Mouse (Mus musculus): Measurements from ENCODE around the gene Hmgcs1. TPM values are rescaled to one million over a fixed set of nuclear protein-coding genes. Genes with fewer than 3 reads are reported as not detected.
"Not testable (repeated sequence)": the region's sequence is repeated elsewhere in the genome, so short reads cannot be mapped to it uniquely, and the experiment has no call there.

Hmgcs1 gene
- total RNA-seq, 2 experiments from 2014 or later, result 5.9 to 7.0 TPM

DNA sequence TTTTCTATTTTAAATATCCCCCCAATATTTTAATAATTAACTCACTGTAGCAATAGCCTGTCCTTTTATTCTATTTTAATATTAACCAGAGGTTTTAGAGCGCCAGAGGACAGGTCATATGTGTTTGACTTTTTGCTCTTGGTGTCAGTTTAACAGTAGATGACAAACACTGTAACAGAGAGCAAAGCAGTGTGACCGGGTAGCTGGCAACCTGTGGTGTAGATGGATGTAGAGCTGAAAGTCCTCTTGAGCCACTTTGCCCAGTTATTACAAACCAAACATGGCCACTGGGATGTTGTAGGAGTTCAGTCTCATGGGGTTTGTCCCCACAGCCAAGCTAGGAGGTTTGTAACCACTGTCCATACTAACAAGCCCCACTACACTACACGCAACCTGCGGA is 8.3 kb downstream of the Hmgcs1 start:
- no peak for ATAC-seq (replicated peaks; ENCODE audit: low FRiP score, poor library complexity, severe bottlenecking)

- ATAC-seq (replicated peaks; ENCODE audit: low FRiP score, poor library complexity, severe bottlenecking), result no peak
Observed at GRCm38 (mm10) chr13:119704280-119704679, 14.1 kb downstream of the Hmgcs1 start.

DNA sequence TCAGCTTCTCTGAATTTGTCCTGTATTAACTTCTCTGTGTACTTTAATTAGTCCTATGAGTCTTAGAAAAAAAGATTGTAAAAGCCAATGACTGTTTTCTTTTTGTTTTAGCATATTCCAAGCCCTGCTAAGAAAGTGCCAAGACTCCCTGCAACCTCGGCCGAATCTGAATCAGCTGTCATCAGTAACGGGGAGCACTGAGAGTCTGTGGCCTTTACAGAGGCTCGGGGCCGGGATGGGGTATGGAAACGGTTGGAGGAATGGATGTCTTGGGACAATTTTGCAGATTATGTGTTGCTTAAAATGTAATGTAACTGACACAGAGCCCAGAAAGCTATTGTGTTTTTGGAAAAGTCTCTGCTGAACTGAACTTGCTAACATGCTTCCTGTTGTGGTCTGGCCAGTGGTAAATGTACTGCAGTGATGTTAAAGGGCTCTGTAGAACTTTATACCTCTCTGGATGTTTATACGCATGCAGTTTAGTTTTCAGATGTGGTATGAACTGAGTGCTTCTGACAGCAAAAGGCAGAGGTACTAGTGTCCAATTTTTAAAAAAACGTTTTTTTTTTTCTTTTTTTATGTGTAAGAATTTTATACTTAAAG is 16.2 kb downstream of the Hmgcs1 start:
- not testable (repeated sequence) for ATAC-seq (replicated peaks; ENCODE audit: low FRiP score, poor library complexity, severe bottlenecking)

- no peak for ATAC-seq (replicated peaks; ENCODE audit: low FRiP score, poor library complexity, severe bottlenecking)
Observed at GRCm38 (mm10) chr13:119706953-119707352, 16.8 kb downstream of the Hmgcs1 start.

- ATAC-seq (replicated peaks; ENCODE audit: low FRiP score, poor library complexity, severe bottlenecking), result no peak
Observed at GRCm38 (mm10) chr13:119707906-119708305, 17.7 kb downstream of the Hmgcs1 start.

- no peak for ATAC-seq (replicated peaks; ENCODE audit: low FRiP score, poor library complexity, severe bottlenecking)
Observed at GRCm38 (mm10) chr13:119708941-119709340, 18.8 kb downstream of the Hmgcs1 start.

DNA sequence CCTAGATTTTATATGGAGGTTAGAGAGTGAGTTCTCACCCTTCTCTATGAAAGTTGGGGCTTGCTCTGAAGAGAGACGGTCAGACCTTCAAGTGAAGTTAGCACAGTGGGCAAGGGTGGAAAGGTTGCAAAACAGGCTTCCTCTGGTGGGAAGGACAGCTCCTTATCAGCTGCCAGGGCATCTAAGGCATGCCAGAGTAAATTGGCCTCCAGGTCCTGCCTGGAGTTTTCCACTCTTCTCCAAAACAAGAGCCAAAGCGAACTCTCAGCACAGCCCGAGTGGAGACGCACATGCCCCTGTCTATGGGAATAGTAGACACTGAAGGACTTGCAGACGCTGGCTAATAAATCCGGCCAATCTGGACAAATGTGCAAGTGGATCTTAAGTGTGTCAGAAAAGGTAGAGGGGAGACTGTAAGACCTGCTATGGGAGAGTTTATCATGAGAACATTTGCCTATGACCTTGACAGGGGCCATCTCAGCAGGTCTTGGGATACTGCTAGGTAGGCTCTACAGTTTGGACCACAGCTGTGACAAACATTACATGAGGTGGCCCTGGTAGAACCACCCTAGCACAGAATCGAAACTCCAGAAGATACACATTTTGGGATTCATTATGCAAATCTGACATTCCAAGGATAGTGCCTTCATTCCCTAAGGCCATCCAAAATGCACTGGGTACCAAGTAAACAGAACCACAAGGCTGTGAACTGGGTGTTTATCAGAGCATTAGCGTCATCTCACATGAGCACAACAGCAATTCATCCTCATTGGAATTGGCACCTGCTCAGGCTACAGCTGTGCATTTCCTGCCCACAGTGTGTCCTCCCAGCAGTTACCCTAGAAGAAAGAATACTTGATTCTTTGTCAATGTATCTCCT is 19.4 kb downstream of the Hmgcs1 start:
- ATAC-seq (replicated peaks; ENCODE audit: low FRiP score, poor library complexity, severe bottlenecking), result no peak

- ATAC-seq (replicated peaks; ENCODE audit: low FRiP score, poor library complexity, severe bottlenecking), result no peak
Observed at GRCm38 (mm10) chr13:119710268-119710610, 20.1 kb downstream of the Hmgcs1 start.

GRCm38 (mm10) chr13:119712463-119712862 is 22.3 kb downstream of the Hmgcs1 start:
- no peak for ATAC-seq (replicated peaks; ENCODE audit: low FRiP score, poor library complexity, severe bottlenecking)

DNA sequence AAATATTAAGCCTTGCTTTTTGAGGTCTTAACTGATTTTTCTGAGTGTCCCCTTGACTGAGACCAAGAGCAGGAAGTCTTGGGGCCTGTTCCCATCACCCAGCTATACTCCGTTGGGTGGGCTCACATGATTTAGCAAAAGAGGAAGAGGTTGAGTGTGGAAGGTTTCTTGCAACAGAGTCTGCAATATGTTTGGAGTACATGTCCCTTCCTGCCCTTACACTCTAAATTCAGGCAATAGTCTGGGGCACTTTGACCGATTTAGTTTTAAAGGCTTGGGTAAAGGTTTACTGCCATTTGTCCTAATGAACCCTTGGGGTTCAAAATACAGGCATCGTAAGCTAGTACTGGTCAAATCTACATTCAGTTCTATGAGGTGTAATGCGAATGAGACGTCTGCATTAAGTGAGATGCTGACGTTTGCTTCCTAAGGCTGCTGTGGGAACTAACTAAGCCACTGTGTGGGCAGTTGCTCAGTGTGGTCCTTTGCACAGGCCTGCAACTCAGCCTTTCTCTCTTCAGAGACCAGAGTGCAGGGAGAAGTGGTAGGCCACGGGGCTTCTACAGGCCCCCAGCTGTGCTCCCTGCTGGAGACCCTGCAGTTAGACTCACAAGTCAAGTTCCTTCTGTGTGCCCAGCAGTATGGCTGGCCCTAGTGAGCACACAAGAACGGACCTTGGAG is 23.1 kb downstream of the Hmgcs1 start:
- ATAC-seq (replicated peaks; ENCODE audit: low FRiP score, poor library complexity, severe bottlenecking), result no peak

GRCm38 (mm10) chr13:119713821-119714220 is 23.6 kb downstream of the Hmgcs1 start:
- ATAC-seq (replicated peaks; ENCODE audit: low FRiP score, poor library complexity, severe bottlenecking), result no peak

- no peak for ATAC-seq (replicated peaks; ENCODE audit: low FRiP score, poor library complexity, severe bottlenecking)
Observed at GRCm38 (mm10) chr13:119716105-119716504, 25.9 kb downstream of the Hmgcs1 start.

DNA sequence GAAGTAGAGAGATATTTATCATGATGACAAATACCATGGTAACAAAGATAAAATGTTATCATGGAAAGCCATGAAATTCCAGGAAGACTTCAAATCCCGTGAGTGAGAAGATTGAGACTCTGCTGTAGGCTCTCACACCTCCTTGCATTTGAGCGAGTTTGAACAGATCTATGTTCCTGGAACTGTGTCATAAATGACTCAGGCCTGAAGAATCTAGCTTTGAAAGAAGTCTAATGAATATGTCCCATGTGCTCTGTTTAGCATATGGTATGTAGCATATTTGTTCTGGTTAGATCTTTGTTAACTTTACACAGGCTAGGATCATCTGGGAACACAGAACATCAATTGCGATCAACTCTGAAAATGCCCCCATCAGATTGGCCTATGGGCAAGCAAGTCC is 32.3 kb downstream of the Hmgcs1 start:
- ATAC-seq (replicated peaks; ENCODE audit: low FRiP score, poor library complexity, severe bottlenecking), result no peak

DNA sequence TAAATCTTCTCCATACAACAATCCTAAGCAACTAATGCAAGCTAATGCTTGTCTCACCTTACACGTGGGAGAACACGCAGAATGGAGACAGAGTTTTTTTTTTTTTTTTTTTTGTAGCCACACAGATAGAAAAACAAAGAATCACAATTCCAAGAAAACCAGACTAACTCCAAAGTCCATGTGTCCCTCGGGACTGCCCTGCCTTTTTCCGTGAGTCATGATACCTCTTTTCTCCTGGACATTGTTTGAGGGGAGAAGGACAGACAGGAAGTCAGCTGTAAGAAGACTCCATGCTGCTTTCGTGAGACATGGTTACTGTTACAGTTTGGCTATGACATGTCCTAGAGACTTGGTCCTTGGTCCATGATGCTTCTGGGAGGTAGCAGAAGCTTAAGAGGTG is 33.2 kb downstream of the Hmgcs1 start:
- no peak for ATAC-seq (replicated peaks; ENCODE audit: low FRiP score, poor library complexity, severe bottlenecking)

- ATAC-seq (replicated peaks; ENCODE audit: low FRiP score, poor library complexity, severe bottlenecking), result no peak
Observed at GRCm38 (mm10) chr13:119724541-119724940, 34.4 kb downstream of the Hmgcs1 start.

DNA sequence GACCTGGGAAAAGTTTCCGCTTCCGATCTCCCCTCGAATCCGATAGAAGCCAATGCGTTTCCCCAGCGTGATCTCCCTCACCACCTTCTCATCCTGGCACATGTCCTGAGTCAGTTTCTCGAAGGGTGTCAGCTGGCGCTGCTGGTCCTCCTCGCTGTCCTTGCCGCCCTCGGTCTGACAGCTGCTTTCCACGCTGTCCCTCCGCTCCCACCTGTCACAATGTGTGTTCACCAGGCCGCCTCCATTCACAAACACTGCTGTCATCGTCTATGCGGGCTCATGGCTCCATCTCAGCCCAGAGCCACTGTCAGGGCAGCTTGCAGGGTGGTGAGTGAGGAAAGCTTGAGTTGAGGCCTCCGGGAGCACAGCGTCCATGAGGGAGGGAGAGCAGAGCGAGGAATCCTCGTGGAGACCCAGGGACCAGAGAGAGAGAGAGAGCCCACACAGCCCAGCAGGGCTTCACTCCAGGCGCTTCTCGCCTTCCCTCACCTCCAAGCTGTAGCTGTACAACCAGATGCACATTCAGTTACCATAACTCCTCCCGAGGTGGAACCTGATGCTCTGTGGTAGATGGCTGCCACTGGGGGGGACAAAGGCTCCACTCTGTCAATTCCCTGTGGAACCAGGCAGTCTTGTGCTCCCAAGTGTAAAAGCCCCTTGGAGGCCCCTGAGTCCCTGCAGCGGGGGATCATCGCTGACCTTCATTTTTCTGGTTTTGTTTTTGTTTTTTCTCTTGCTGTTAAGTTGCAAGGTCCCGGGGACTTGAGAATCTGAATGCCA is 37.6 kb downstream of the Hmgcs1 start:
- no peak for ATAC-seq (replicated peaks; ENCODE audit: low FRiP score, poor library complexity, severe bottlenecking)

GRCm38 (mm10) chr13:119729406-119729805 is 39.2 kb downstream of the Hmgcs1 start:
- ATAC-seq (replicated peaks; ENCODE audit: low FRiP score, poor library complexity, severe bottlenecking), result no peak

DNA sequence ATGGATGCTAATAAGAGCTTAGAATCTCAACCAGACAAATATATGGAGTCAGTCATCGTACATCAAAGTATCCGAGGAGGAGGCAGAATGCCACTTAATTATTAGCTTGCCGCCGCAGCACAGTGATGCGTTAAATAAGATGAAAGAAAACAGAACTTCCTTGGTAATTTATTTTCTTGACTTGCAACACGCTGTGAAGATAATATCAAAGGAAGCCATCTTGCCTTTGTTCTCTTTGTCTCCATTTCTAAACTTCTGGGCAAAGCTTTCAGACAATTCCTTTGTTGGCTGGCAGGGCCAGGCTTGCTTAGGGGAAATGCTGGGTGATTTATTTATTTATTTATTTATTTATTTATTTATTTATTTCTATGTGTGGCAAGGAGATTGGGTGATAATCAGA is 41.3 kb downstream of the Hmgcs1 start:
- ATAC-seq (replicated peaks; ENCODE audit: low FRiP score, poor library complexity, severe bottlenecking), result no peak

DNA sequence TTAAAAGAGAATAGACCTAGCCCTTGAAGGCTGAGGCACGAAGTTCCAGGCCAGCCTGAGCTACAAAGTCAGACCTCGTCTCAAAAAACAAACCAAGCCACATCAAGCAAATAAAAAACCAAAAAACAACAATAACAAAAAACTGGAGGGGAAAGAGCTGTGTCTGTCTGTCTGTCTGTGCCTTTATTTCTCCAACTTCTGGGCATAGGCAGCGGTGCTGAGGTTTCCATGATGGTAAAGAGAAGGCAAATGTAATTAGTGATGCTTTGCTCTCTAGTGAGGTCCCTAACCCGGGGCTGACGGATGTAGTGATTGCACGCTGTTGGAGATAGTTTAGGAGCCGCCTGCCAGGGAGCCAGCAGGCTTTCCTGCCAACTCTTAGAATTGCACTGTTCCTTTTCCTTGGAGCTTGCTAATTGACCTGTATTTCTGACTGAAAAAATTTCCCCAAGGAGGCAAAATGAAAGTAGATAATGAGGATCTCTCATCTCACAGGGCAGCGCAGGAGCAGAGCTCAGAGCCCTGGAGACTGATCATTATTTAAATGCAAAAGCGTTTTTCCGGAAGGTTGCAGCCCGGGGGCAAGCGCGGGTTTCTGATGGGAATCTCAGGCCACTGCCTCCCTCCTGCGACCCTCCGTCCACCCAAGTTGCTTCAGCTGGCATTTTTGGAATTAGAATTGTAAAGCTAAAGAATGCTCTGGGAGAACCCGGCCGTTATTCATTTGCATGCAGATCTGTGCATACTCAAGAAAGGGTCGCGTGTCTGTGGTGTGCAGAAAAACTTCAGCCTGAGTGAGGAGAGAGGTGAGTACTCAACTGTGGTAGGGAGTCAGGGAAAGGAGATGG is 51.4 kb downstream of the Hmgcs1 start:
- ATAC-seq (replicated peaks; ENCODE audit: low FRiP score, poor library complexity, severe bottlenecking), result no peak

Data from erythroid progenitor cell, adult 5-6 weeks (primary cell).